Mouse (Mus musculus) embryonic facial prominence, embryonic 11.5 days (tissue): ENCODE results near the gene Muc13. TPM values are rescaled to one million over a fixed set of nuclear protein-coding genes. Genes with fewer than 3 reads are reported as not detected.

ENCODE experiments used
- ATAC-seq: fragments of 200-750 bp; cut with Nextera tagmentation; replicated peaks from 2 replicates; pipeline ENCODE4 v1.8.0; 2017; ENCODE audit warnings: low read depth; ENCODE audit not compliant: insufficient number of reproducible peaks, low FRiP score, low TSS enrichment
- DNase-seq: peaks from one replicate; pipeline ENCODE4 v3.0.0-alpha.2; 2015; ENCODE audit warnings: low spot score
- H3K27ac ChIP-seq: fragments of 300-500 bp; sonication (generic); replicated peaks from 2 replicates; pipeline ENCODE4 v1.5.1; 2014; ENCODE audit warnings: mild to moderate bottlenecking, low read depth, low read length, control low read depth
- H3K27me3 ChIP-seq: fragments of 300-500 bp; sonication (generic); 2 replicates; pipeline ENCODE4 v1.6.1; 2014; ENCODE audit warnings: mild to moderate bottlenecking, low read length, moderate library complexity, mixed read lengths; ENCODE audit not compliant: control insufficient read depth, insufficient read depth
- H3K36me3 ChIP-seq: fragments of 300-500 bp; sonication (generic); replicated peaks from 2 replicates; pipeline ENCODE4 v1.6.1; 2014; ENCODE audit warnings: low read depth, mild to moderate bottlenecking, low read length, moderate library complexity, mixed read lengths; ENCODE audit not compliant: control insufficient read depth, insufficient read depth
- H3K4me1 ChIP-seq: fragments of 300-500 bp; sonication (generic); 2 replicates; pipeline ENCODE4 v1.6.1; 2014; ENCODE audit warnings: low read length, mixed read lengths; ENCODE audit not compliant: control insufficient read depth, insufficient read depth
- H3K4me2 ChIP-seq: fragments of 300-500 bp; sonication (generic); 2 replicates; pipeline ENCODE4 v1.6.1; 2014; ENCODE audit warnings: low read depth, mild to moderate bottlenecking, control low read depth, low read length, moderate library complexity
- H3K4me3 ChIP-seq: fragments of 300-500 bp; sonication (generic); 2 replicates; pipeline ENCODE4 v1.5.1; 2014; ENCODE audit warnings: low read depth, low read length, control low read depth
- H3K9ac ChIP-seq: fragments of 300-500 bp; sonication (generic); replicated peaks from 2 replicates; pipeline ENCODE4 v1.6.1; 2014; ENCODE audit warnings: mild to moderate bottlenecking, control low read depth, low read length
- H3K9me3 ChIP-seq: fragments of 300-500 bp; sonication (generic); replicated peaks from 2 replicates; pipeline ENCODE4 v1.6.1; 2016; ENCODE audit warnings: mild to moderate bottlenecking, low read length, inconsistent platforms, mixed read lengths; ENCODE audit not compliant: control insufficient read depth
- WGBS: fragments of 180-500 bp; shearing (Covaris S2); extraction: QIAGEN DNeasy Blood & Tissue Kit; methylation state at CpG from one replicate; pipeline ENCODE4 v1.1.7; 2014; 5-methylcytosine and 5-hydroxymethylcytosine counted together
- polyA plus RNA-seq: library from polyadenylated mRNA; unstranded; fragments of >200 nt; fragmentation: Nextera tagmentation; extraction: Ambion mirVana; gene quantifications from 2 replicates; pipeline ENCODE4 v1.2.1, GENCODE M21; 2014

Gene Muc13
- polyA plus RNA-seq, 1 experiment from 2014 or later: 0.34 TPM

- ATAC-seq (no peak), DNase-seq (no peak)
- H3K36me3 ChIP-seq: no peaks in the 10 kb centered on the region
- H3K9me3 ChIP-seq: no peaks in the 10 kb centered on the region
- H3K9ac ChIP-seq: no peak overlapping the region
- H3K4me3 ChIP-seq: no peak overlapping the region
- H3K4me1 ChIP-seq: no peaks in the 10 kb centered on the region
- no peak overlapping the region for H3K27ac ChIP-seq
- no peak overlapping the region for H3K4me2 ChIP-seq
- no peaks in the 10 kb centered on the region for H3K27me3 ChIP-seq
- 83% methylated on average over 3 of the region's 3 CpGs for WGBS
Measured at GRCm38 (mm10) chr16:33774972-33775371, 18.9 kb upstream of the Muc13 start.

- H3K9ac ChIP-seq: no peak overlapping the region
- ATAC-seq (no peak), DNase-seq (no peak)
- H3K27me3 ChIP-seq: no peaks in the 10 kb centered on the region
- H3K4me1 ChIP-seq: no peaks in the 10 kb centered on the region
- H3K4me2 ChIP-seq: no peak overlapping the region
- H3K36me3 ChIP-seq: no peaks in the 10 kb centered on the region
- H3K4me3 ChIP-seq: no peak overlapping the region
- no peaks in the 10 kb centered on the region for H3K9me3 ChIP-seq
- no peak overlapping the region for H3K27ac ChIP-seq
- WGBS: 88% methylated on average over 1 of the region's 1 CpGs
Measured at GRCm38 (mm10) chr16:33775733-33776335, 18.0 kb upstream of the Muc13 start.

- no peaks in the 10 kb centered on the region for H3K4me1 ChIP-seq
- H3K4me3 ChIP-seq: no peak overlapping the region
- no peaks in the 10 kb centered on the region for H3K9me3 ChIP-seq
- H3K9ac ChIP-seq: no peak overlapping the region
- H3K27ac ChIP-seq: no peak overlapping the region
- H3K4me2 ChIP-seq: no peak overlapping the region
- ATAC-seq (no peak), DNase-seq (no peak)
- whole genome bisulfite sequencing: 81% methylated on average over 7 of the region's 7 CpGs
- no peaks in the 10 kb centered on the region for H3K36me3 ChIP-seq
- H3K27me3 ChIP-seq: no peaks in the 10 kb centered on the region
Measured at GRCm38 (mm10) chr16:33776766-33777529, 16.9 kb upstream of the Muc13 start.

- DNase-seq: no peak
- no peak overlapping the region for H3K4me2 ChIP-seq
- H3K4me1 ChIP-seq: no peaks in the 10 kb centered on the region
- H3K9ac ChIP-seq: no peak overlapping the region
- no peaks in the 10 kb centered on the region for H3K36me3 ChIP-seq
- H3K9me3 ChIP-seq: no peaks in the 10 kb centered on the region
- no peak overlapping the region for H3K4me3 ChIP-seq
- H3K27me3 ChIP-seq: no peaks in the 10 kb centered on the region
- no peak overlapping the region for H3K27ac ChIP-seq
- no peak for ATAC-seq
- WGBS: 85% methylated on average over 6 of the region's 6 CpGs
Measured at GRCm38 (mm10) chr16:33777607-33778006, 16.2 kb upstream of the Muc13 start.

GRCm38 (mm10) chr16:33781789-33782728, 11.8 kb upstream of the Muc13 start:
- Histone ChIP-seq H3K9ac (no peak overlapping the region), H3K36me3 (no peaks in the 10 kb centered on the region), H3K4me3 (no peak overlapping the region), H3K9me3 (no peaks in the 10 kb centered on the region), H3K27ac (no peak overlapping the region), H3K4me2 (no peak overlapping the region), H3K4me1 (no peaks in the 10 kb centered on the region), H3K27me3 (no peaks in the 10 kb centered on the region)
- WGBS: 68% methylated on average over 5 of the region's 5 CpGs
- DNase-seq (no peak), ATAC-seq (no peak)

- no peaks in the 10 kb centered on the region for H3K36me3 ChIP-seq
- 94% methylated on average over 1 of the region's 1 CpGs for WGBS
- no peaks in the 10 kb centered on the region for H3K27me3 ChIP-seq
- H3K9me3 ChIP-seq: no peaks in the 10 kb centered on the region
- no peak overlapping the region for H3K4me2 ChIP-seq
- H3K27ac ChIP-seq: no peak overlapping the region
- DNase-seq: no peak
- no peak overlapping the region for H3K4me3 ChIP-seq
- H3K4me1 ChIP-seq: no peaks in the 10 kb centered on the region
- no peak for ATAC-seq
- no peak overlapping the region for H3K9ac ChIP-seq
Measured at GRCm38 (mm10) chr16:33782729-33783091, 11.1 kb upstream of the Muc13 start.

- Histone ChIP-seq H3K27me3 (no peaks in the 10 kb centered on the region), H3K36me3 (no peaks in the 10 kb centered on the region), H3K4me1 (no peaks in the 10 kb centered on the region), H3K4me3 (no peak overlapping the region), H3K4me2 (no peak overlapping the region), H3K9ac (no peak overlapping the region), H3K9me3 (no peaks in the 10 kb centered on the region), H3K27ac (no peak overlapping the region)
- ATAC-seq (no peak), DNase-seq (no peak)
- WGBS: 79% methylated on average over 1 of the region's 1 CpGs
Measured at GRCm38 (mm10) chr16:33784547-33784946, 9.3 kb upstream of the Muc13 start.
